ENCODE assay signal across 8 mouse cellular contexts in the genomic region with DNA sequence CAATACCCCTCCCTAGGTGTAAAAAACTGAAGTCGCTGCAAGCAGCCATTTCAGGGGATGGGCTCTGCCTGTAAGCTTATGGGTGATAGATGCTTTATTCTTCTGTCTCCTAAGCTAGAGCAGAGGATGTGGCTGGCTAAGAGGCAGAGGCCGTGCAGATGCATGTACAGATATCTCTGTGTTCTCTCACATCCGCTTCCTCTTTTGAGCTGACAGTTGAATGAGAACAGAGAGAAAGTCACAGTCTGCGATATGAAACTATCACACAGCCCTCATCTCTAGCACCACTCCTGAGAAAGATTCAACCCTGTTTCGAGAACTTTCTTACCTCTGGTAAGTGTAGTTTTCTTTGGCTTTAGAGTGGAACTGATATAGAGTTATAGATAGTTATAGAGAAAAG. TPM values are rescaled to one million over a fixed set of nuclear protein-coding genes. Genes with fewer than 3 reads are reported as not detected.
DNase-seq lines count a peak whose midpoint lies in the region; ATAC-seq lines count a peak whose summit lies in the region.

A gene (plus strand): TSS at position 234 of the 400 bp plus-strand sequence.

- peak; percentile 17 for DNase-seq in gastrocnemius, postnatal 25 days
- no peak for DNase-seq in gastrocnemius, postnatal 36 days
- peak; percentile 53 for DNase-seq in lung, postnatal 36 days
- DNase-seq in thymus, adult 18-20 months = peak; percentile 61 to 81
- no peak for DNase-seq in cerebellum, adult 9-10 months
- no peak for DNase-seq in layer of hippocampus, postnatal 14 days (ENCODE audit: low spot score in 2 of 2)
- DNase-seq in gastrocnemius, postnatal 4 days (ENCODE audit: low spot score in 2 of 2) = no peak

- ATAC-seq in common myeloid progenitor, adult 5-6 weeks (replicated peaks; ENCODE audit: low read depth, poor library complexity, severe bottlenecking) = peak; percentile 98

- intact Hi-C loops in gastrocnemius, postnatal 36 days (cut with DNase I) = no loop called here

RNA-seq across cellular contexts. Expression of the gene that starts here (rescaled TPM):
- under 1 TPM in 1 of 2 experiments, not detected in 1; 0.96 TPM for total RNA-seq in gastrocnemius, postnatal 25 days (2021)
- total RNA-seq in gastrocnemius, postnatal 36 days (2021) = under 1 TPM; 0.47 to 0.97 TPM
- 85.8 and 126 TPM in 2 replicates for total RNA-seq in common myeloid progenitor, adult 5-6 weeks (2017)
- 1 to 10 TPM; 1.3 to 1.6 TPM for total RNA-seq in layer of hippocampus, postnatal 14 days (2021)
- 1 to 10 TPM; 1.7 to 2.3 TPM for total RNA-seq in gastrocnemius, postnatal 4 days (2021)

Comparison
In these comparisons a context has a peak if more than half of its experiments do, and no peak if none do; other contexts are left out.
1. RNA of the gene that starts here (total RNA-seq): 85.8 to 126 TPM in common myeloid progenitor, adult 5-6 weeks; 1.7 to 2.3 TPM in gastrocnemius, postnatal 4 days, 1.3 to 1.6 TPM in layer of hippocampus, postnatal 14 days, 0.47 to 0.97 TPM in gastrocnemius, postnatal 36 days and 0.96 TPM in gastrocnemius, postnatal 25 days; every median in the first group is over 10 times any median in the second.
2. Peak in DNase-seq in gastrocnemius, postnatal 25 days; RNA of the gene not detected or under 1 TPM.
3. DNase-seq: peak in lung, postnatal 36 days (single experiment) and thymus, adult 18-20 months (2 of 2); none in gastrocnemius, postnatal 36 days (0 of 2), cerebellum, adult 9-10 months (single experiment), layer of hippocampus, postnatal 14 days (0 of 2) and gastrocnemius, postnatal 4 days (0 of 2).